Mouse (Mus musculus): ENCODE measurements around the gene Pax2.

GRCm38 (mm10) chr19:44797110-44798060, 41.5 kb downstream of the Pax2 start:
- no peak for TF ChIP-seq CTCF (IDR thresholded peaks at IDR 0.05; ENCODE audit: insufficient read depth, low read depth, low read length)
- no peak for TF ChIP-seq POLR2A (IDR thresholded peaks at IDR 0.05; ENCODE audit: insufficient read depth, low read depth, low read length)
